1 mouse cellular context compared by ENCODE assay signal in genomic region chrX:7842318-7842717, GRCm38 (mm10).
A peak's percentile ranks its signal among the peaks of the same experiment; 100 is the strongest.
TF ChIP-seq lines count a peak whose summit lies in the region.

No protein-coding gene starts in this region.

TF ChIP-seq in CH12.LX, 34 proteins besides CTCF, POLR2A, EP300 and RAD21:
- TF ChIP-seq GABPA (IDR thresholded peaks at IDR 0.05; ENCODE audit: insufficient replicate concordance, low read depth, low read length) (no peak), ZMIZ1 (IDR thresholded peaks at IDR 0.05; ENCODE audit: low read depth, low read length) (no peak), SIN3A (IDR thresholded peaks at IDR 0.05; ENCODE audit: low read length) (0 out of 2 replicates have a peak, but pooled peaks have one; percentile 8)
